Mouse (Mus musculus): ENCODE measurements at regions not wholly inside any gene's neighbourhood (a gene's known extent, or its start where the extent isn't known, plus 50 kb on each side); places are given as distances from the start of the nearest gene placed in this dataset.

DNA sequence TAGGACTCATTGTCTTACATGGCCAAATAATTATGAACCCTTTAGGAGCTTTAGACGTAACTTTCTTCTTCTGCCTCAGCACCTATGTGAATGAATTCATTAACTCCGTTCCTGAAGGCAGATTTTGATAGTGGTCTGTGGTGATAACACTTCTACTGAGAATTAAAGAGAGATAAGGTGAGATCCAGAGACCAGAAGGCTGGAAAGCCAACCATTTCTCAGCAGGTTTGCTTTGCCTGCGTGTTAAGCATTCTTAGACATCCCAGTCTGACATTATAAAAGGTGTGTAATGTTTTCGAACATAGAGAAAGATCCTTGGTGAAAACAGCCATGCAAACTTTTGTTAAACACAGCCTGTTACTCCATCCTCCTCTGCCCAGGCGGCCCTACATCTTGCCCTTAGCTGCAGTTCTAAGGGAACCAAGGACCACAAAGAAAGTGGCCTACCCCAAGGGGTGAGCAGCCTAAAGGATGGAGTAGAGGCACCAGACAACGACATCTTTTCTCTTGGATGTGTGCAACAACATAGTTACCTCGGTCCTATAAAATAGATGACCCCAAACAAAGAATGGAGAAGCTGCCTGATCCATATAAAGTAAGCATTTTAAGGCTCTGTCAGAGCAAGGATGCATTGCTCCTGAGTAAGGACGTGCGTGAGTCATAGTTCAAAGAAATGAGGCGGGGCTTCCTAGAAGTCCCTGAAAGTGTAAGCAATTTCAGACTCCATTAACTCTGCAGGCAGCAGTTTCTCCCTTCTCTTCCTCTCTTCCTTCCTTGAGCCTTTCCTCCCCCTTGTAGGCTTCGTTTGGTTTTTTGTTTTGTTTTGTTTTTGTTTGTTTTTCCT is 55.1 kb upstream of the Xpr1 start:
- no peak for ATAC-seq (replicated peaks; ENCODE audit: poor library complexity, severe bottlenecking)

- ATAC-seq (replicated peaks; ENCODE audit: poor library complexity, severe bottlenecking): no peak
These were observed 55.9 kb upstream of the Xpr1 start for GRCm38 (mm10) chr1:155472956-155473646.

DNA sequence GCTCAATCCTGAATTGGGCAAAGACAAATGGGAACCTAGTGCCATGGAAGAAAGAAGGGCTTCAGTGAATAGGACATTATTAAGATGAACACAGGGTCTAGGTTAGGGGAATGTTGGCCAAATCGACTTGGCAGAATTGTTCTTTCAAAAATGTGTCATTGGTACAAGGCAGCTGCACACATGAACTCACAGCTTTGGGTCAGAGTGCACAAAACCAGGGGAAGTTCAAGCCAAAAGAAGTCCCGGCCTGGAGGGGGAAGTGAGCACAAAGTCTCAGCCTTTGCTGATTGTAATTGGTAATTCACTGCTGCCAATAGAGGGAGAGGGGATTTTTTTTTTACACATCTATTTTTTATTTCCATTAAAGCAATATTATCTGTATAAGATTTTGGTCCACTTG is 57.8 kb upstream of the Xpr1 start:
- ATAC-seq (replicated peaks; ENCODE audit: poor library complexity, severe bottlenecking): peak; percentile 65

- ATAC-seq (replicated peaks; ENCODE audit: poor library complexity, severe bottlenecking): peak; percentile 99
These were observed 59.0 kb upstream of the Xpr1 start for GRCm38 (mm10) chr1:155476237-155476636.

- no peak for ATAC-seq (replicated peaks; ENCODE audit: poor library complexity, severe bottlenecking)
These were observed 64.9 kb upstream of the Xpr1 start for GRCm38 (mm10) chr1:155482148-155482547.

DNA sequence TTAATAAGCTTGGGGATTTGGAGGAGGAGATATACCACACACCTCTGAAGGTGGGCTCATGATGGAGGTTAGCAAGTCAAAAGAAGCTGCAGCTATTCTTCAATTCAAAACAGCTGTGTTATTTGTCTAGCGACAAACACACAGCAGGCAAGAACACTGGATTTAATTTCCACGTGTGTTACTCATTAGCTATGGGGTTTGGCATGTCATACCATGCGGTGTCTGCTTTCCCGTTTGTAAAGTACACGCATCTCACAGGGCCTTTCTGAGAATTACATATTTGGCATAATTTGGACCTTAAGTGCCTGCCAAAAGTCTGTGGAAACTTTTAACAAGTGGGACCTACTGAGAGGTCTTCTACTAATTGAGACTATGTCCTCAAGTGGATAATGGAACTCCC is 65.5 kb upstream of the Xpr1 start:
- no peak for ATAC-seq (replicated peaks; ENCODE audit: poor library complexity, severe bottlenecking)

DNA sequence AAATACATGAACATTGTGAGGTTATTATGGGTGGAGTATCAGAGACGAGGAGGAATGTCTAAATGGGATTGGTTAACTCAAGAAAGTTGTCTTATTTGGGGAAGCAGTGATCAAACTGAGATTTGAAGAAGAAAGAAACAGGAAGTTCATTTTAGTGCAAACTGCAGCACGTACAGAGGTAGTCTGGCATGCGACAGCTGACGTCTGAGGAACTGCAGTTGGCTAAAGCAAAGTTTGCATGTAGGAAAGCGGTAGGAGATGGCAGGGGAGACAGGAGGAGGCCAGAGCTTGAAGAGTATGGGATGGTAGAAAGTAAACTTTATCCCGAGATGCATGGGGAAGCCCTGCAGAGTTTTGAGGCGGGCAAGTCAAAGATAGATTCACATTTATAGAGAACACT is 66.5 kb upstream of the Xpr1 start:
- ATAC-seq (replicated peaks; ENCODE audit: poor library complexity, severe bottlenecking): peak; percentile 91

DNA sequence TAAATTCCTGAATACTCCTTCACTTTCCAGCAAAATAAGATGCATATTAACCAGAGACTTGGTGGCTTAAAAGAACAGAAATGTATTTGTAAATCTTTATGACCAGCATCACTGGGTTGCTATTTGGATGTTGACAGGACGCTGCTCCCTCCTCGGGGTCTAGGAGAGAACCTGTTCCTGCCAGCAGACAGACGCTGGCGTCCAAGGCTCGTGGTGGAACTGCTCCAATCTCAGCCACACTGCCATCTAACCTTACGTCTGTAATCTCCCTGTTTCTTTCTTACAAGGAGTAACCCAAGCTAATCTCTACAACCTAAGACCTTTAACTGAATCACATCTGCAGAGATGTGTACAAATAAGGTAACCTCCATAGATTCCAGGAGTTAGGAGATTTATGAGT is 70.1 kb upstream of the Acbd6 start:
- no peak for ATAC-seq (replicated peaks; ENCODE audit: poor library complexity, severe bottlenecking)

DNA sequence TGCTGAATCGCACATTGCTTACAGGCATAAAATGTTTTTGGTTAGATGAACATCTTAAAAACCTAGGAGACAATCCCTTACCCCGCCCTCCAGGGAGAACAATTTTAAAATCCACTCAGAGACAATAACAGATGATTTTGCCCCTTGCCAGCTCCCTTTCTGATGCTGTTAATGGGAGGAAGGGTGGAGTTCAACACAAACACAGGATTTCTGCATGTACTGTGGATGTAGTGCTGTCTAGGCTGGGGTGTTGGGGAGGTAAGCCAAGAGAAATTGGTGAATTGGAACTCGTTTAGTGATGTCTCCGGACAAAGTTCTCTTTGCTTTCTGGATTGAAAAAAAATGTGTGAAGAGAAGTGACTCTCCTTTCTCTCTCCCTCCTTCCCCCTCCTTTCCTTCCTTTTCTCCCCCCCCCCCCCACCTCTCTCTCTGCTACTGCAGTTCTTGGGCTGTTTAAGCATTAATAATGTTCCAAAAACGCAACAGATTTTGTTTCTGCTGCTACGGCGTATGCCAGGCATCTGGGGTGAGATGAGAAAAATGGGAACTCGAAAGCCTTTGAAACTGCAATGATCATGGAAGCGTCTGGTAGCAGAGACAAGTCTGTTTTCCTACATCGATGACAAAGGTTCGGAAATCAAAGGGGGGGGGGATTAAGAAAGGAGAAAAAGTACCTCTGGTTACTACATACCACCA is 68.8 kb upstream of the Acbd6 start:
- ATAC-seq (replicated peaks; ENCODE audit: poor library complexity, severe bottlenecking): no peak

GRCm38 (mm10) chr1:155490131-155490530 is 67.8 kb upstream of the Acbd6 start:
- ATAC-seq (replicated peaks; ENCODE audit: poor library complexity, severe bottlenecking): no peak

DNA sequence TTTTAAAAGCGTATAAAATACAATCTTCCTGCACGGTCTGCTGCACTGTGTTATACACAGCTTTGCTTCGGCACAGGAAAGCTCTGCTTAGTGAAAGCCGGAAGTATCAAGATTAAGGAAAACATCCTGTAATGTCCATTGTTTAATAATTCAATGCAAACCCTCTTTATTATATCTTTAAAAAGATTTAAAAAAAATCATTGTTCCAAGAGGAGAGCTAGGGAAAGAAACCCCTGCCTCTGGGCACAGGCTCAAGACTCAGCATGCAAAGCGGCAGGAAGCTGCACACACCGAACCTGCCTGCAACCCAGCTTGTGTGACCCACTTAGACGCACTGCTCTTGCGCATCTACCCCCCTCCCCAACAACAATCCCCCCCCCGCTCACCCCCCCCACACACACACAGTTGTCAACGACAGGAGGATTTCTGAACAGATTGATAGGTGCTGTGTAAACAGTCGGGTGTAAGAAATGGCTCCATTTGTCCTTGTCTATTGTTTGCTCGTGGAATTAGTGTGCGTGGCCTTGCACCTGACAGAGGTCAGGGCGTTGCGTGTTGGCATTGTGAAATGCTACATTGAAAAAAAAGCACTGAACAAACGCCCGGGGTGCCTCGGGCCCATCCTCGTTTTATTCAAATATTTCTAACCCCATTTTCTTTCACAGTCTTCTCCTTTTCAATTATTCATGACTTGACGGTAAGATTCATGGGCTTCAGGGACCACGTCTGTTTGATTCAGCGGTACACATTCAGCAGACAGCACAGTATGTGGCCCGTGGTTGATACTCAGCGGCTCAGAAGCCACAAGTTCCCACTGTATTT is 66.5 kb upstream of the Acbd6 start:
- ATAC-seq (replicated peaks; ENCODE audit: poor library complexity, severe bottlenecking): peak; percentile 46; the same call in 1 of the 2 replicates

DNA sequence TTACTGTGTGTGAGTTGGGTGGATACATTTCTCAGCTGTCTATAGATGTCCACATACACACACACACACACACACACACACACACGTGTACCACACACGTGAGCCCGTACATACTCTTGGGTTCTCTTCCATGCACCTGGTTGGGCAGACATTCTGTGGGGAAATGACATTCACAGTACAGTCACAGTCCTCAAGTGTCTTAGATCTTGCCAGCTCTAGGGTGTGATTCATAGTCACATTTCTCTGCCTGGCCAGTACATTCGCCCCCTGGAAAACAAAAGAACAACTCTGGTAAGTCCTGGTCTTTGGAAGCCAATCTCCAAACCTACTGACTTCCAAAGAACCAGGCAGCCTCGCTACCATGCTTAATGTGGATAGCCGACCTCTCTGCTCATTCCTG is 64.6 kb upstream of the Acbd6 start:
- ATAC-seq (replicated peaks; ENCODE audit: poor library complexity, severe bottlenecking): no peak

DNA sequence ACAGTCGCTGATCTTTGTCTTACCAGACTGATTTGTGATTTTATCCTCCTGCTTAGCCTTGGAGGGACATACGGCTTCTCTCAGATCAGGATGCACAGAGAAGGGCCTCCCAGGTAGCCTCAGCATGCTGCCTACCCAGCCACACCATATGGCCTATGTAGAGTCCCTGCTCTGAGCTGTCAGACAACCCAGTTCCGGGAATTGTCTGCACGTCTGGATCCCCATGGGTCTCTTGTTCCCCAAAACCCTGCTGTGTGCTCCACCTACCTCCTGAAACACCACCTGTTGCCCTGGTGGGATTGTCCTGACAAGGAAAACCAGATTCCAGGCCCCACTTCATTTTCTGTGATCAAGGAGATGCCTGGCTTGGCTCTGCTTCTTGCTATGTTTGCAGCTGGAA is 64.1 kb upstream of the Acbd6 start:
- no peak for ATAC-seq (replicated peaks; ENCODE audit: poor library complexity, severe bottlenecking)

DNA sequence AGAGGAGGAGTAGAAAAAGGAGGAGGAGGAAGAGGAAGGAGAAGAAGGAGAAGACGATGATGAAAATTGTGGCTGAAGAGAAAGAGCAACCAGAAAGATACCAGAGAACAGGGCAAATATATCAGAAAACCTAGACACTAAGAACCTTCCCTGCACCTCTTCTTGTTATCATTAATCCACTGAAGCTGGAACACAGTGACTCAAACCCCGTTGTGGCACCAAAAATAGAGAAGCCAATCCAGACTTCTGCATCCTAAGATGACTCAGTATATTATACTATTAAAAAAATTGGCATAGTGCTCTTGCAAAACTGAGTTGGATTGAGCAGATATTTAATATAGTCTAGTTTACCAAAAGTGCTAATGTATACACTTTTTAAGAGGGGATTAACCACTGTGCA is 63.6 kb upstream of the Acbd6 start:
- no peak for ATAC-seq (replicated peaks; ENCODE audit: poor library complexity, severe bottlenecking)

- ATAC-seq (replicated peaks; ENCODE audit: poor library complexity, severe bottlenecking): no peak
These were observed 58.2 kb upstream of the Acbd6 start for GRCm38 (mm10) chr1:155499735-155500134.

GRCm38 (mm10) chr1:155502867-155503266 is 55.1 kb upstream of the Acbd6 start:
- ATAC-seq (replicated peaks; ENCODE audit: poor library complexity, severe bottlenecking): no peak

DNA sequence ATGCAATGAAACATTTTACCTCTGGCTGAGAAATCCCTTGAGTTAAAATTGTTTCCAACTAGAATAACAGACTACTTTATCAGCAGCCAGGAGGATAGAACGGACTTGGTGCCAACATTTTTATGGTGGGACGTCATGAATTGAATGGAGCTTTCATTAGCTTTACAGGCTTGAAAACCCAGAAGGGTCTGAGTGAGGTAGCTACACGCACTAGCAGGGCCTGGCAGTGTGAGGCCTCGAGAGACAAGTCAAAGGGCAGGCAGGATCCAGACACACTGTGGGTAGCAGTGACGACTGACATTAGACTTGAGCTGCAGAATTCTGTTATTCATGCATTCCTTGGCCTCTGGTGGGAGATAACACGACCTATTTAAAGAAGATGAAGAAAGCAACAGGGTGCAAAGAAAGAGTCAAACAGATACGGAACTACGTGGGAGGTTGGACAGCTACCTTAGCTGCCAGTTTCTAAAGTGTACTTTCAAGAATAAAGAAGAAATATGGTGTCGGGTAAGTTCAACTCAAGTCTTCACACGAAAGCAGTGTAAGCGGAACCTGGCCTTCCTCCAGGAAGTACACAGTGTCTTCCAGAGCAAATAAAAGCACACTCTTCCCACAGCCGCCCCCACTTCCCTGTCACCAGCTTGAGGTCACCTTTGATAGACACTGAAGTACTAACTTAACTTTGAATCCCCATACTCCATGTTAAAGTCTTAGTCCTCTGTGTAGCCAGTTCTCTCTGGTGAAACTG is 53.2 kb upstream of the Acbd6 start:
- no peak for ATAC-seq (replicated peaks; ENCODE audit: poor library complexity, severe bottlenecking)

DNA sequence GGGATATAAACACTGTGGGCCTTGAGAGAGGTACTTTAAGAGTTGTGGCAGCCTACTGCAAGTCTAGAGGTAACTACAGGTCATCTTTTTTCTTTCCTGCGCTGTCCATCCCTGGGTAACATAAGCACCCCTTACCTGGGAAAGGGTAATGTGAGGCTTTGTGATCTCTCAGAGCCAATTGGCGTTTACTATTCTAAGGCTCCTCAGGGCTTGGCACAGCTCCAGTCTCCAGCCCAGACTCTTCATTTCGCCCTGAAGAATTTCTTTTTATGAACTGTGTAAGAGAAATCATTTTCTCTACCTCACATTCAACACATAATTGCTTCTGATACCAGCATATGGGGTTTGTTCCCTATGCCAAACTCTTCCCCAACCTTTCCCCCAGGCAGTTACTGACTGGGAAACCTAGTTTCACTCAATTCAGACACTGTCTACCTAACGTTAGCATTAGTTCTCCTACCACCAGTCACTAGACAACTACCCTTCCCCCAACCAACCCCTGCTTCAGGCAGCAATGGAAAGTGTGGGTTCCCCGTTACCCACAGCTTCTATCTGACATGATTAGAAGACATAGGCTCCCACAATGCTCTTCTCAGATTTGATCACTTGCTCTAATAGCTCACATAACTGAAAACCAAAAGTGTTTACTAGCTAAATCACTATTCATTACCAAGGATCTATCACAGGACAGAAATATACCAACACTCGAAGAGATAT is 52.4 kb upstream of the Acbd6 start:
- ATAC-seq (replicated peaks; ENCODE audit: poor library complexity, severe bottlenecking): no peak

All from granulocyte monocyte progenitor cell, adult 5-6 weeks (primary cell).